Mouse (Mus musculus): ENCODE measurements at regions not wholly inside any gene's neighbourhood (a gene's known extent, or its start where the extent isn't known, plus 50 kb on each side); places are given as distances from the start of the nearest gene placed in this dataset.

- peak overlapping the region; percentile 72 for H3K27ac ChIP-seq (replicated peaks; ENCODE audit: insufficient read depth, low read depth, low read length)
- no peak overlapping the region for H3K9ac ChIP-seq (ENCODE audit: low read depth, low read length)
- H3K4me1 ChIP-seq (ENCODE audit: control insufficient read depth, insufficient read depth, low read length): peaks cover 7% of the 10 kb centered on the region
- no peaks in the 10 kb centered on the region for H3K79me2 ChIP-seq (ENCODE audit: control insufficient read depth, insufficient read depth, low read length)
- TF ChIP-seq CTCF (IDR thresholded peaks at IDR 0.05; ENCODE audit: low read depth, low read length): no peak
- TF ChIP-seq POLR2A (IDR thresholded peaks at IDR 0.05; ENCODE audit: extremely low read depth, insufficient read depth, low read length): no peak
- DNase-seq (ENCODE audit: extremely low read depth, low read depth, low spot score): peak; percentile 93
- no peak overlapping the region for H3K4me3 ChIP-seq (ENCODE audit: insufficient read depth, low read depth, low read length)
- H3K27me3 ChIP-seq (ENCODE audit: control insufficient read depth, insufficient read depth, low read length): no peaks in the 10 kb centered on the region
- 16% methylated on average over 3 of the region's 3 CpGs for WGBS
- H3K36me3 ChIP-seq (ENCODE audit: control insufficient read depth, insufficient read depth, low read length): no peaks in the 10 kb centered on the region
Observed at GRCm38 (mm10) chr3:19044566-19044965, 583.9 kb downstream of the 1700064H15Rik start.

- no peak overlapping the region for H3K4me3 ChIP-seq (ENCODE audit: insufficient read depth, low read depth, low read length)
- no peak for TF ChIP-seq POLR2A (IDR thresholded peaks at IDR 0.05; ENCODE audit: extremely low read depth, insufficient read depth, low read length)
- TF ChIP-seq CTCF (IDR thresholded peaks at IDR 0.05; ENCODE audit: low read depth, low read length): no peak
- no peak overlapping the region for H3K9ac ChIP-seq (ENCODE audit: low read depth, low read length)
- peaks cover 7% of the 10 kb centered on the region for H3K4me1 ChIP-seq (ENCODE audit: control insufficient read depth, insufficient read depth, low read length)
- no peaks in the 10 kb centered on the region for H3K27me3 ChIP-seq (ENCODE audit: control insufficient read depth, insufficient read depth, low read length)
- peak; percentile 57 for DNase-seq (ENCODE audit: extremely low read depth, low read depth, low spot score)
- no peaks in the 10 kb centered on the region for H3K36me3 ChIP-seq (ENCODE audit: control insufficient read depth, insufficient read depth, low read length)
- no peak overlapping the region for H3K27ac ChIP-seq (replicated peaks; ENCODE audit: insufficient read depth, low read depth, low read length)
- no peaks in the 10 kb centered on the region for H3K79me2 ChIP-seq (ENCODE audit: control insufficient read depth, insufficient read depth, low read length)
Observed at GRCm38 (mm10) chr3:19045933-19046332, 582.5 kb downstream of the 1700064H15Rik start.

GRCm38 (mm10) chr3:19046610-19047009, 581.9 kb downstream of the 1700064H15Rik start:
- H3K27me3 ChIP-seq (ENCODE audit: control insufficient read depth, insufficient read depth, low read length): no peaks in the 10 kb centered on the region
- no peaks in the 10 kb centered on the region for H3K36me3 ChIP-seq (ENCODE audit: control insufficient read depth, insufficient read depth, low read length)
- H3K9ac ChIP-seq (ENCODE audit: low read depth, low read length): no peak overlapping the region
- TF ChIP-seq POLR2A (IDR thresholded peaks at IDR 0.05; ENCODE audit: extremely low read depth, insufficient read depth, low read length): no peak
- no peak for DNase-seq (ENCODE audit: extremely low read depth, low read depth, low spot score)
- peaks cover 7% of the 10 kb centered on the region for H3K4me1 ChIP-seq (ENCODE audit: control insufficient read depth, insufficient read depth, low read length)
- H3K79me2 ChIP-seq (ENCODE audit: control insufficient read depth, insufficient read depth, low read length): no peaks in the 10 kb centered on the region
- no peak overlapping the region for H3K4me3 ChIP-seq (ENCODE audit: insufficient read depth, low read depth, low read length)
- no peak overlapping the region for H3K27ac ChIP-seq (replicated peaks; ENCODE audit: insufficient read depth, low read depth, low read length)
- WGBS: 39% methylated on average over 1 of the region's 1 CpGs

- no peak overlapping the region for H3K9ac ChIP-seq (ENCODE audit: low read depth, low read length)
- H3K79me2 ChIP-seq (ENCODE audit: control insufficient read depth, insufficient read depth, low read length): no peaks in the 10 kb centered on the region
- 65% methylated on average over 3 of the region's 3 CpGs for WGBS
Observed at GRCm38 (mm10) chr3:19055961-19056360, 572.5 kb downstream of the 1700064H15Rik start.

GRCm38 (mm10) chr3:19056623-19057022, 571.9 kb downstream of the 1700064H15Rik start:
- Histone ChIP-seq H3K4me3 (ENCODE audit: insufficient read depth, low read depth, low read length) (no peak overlapping the region), H3K4me1 (ENCODE audit: control insufficient read depth, insufficient read depth, low read length) (no peaks in the 10 kb centered on the region), H3K36me3 (ENCODE audit: control insufficient read depth, insufficient read depth, low read length) (no peaks in the 10 kb centered on the region), H3K27ac (replicated peaks; ENCODE audit: insufficient read depth, low read depth, low read length) (no peak overlapping the region), H3K79me2 (ENCODE audit: control insufficient read depth, insufficient read depth, low read length) (no peaks in the 10 kb centered on the region), H3K27me3 (ENCODE audit: control insufficient read depth, insufficient read depth, low read length) (no peaks in the 10 kb centered on the region), H3K9ac (ENCODE audit: low read depth, low read length) (no peak overlapping the region)
- no peak for DNase-seq (ENCODE audit: extremely low read depth, low read depth, low spot score)
- TF ChIP-seq POLR2A (IDR thresholded peaks at IDR 0.05; ENCODE audit: extremely low read depth, insufficient read depth, low read length): no peak
- no peak for TF ChIP-seq CTCF (IDR thresholded peaks at IDR 0.05; ENCODE audit: low read depth, low read length)
- 49% methylated on average over 9 of the region's 9 CpGs for WGBS

More at GRCm38 (mm10) chr3:19055961-19056360, 572.5 kb downstream of the 1700064H15Rik start:
- H3K27me3 ChIP-seq (ENCODE audit: control insufficient read depth, insufficient read depth, low read length): no peaks in the 10 kb centered on the region
- no peaks in the 10 kb centered on the region for H3K4me1 ChIP-seq (ENCODE audit: control insufficient read depth, insufficient read depth, low read length)
- no peak for DNase-seq (ENCODE audit: extremely low read depth, low read depth, low spot score)
- no peak overlapping the region for H3K27ac ChIP-seq (replicated peaks; ENCODE audit: insufficient read depth, low read depth, low read length)
- no peak for TF ChIP-seq CTCF (IDR thresholded peaks at IDR 0.05; ENCODE audit: low read depth, low read length)
- H3K36me3 ChIP-seq (ENCODE audit: control insufficient read depth, insufficient read depth, low read length): no peaks in the 10 kb centered on the region
- H3K4me3 ChIP-seq (ENCODE audit: insufficient read depth, low read depth, low read length): no peak overlapping the region

- no peak for DNase-seq (ENCODE audit: extremely low read depth, low read depth, low spot score)
- H3K36me3 ChIP-seq (ENCODE audit: control insufficient read depth, insufficient read depth, low read length): no peaks in the 10 kb centered on the region
- H3K79me2 ChIP-seq (ENCODE audit: control insufficient read depth, insufficient read depth, low read length): no peaks in the 10 kb centered on the region
- H3K27me3 ChIP-seq (ENCODE audit: control insufficient read depth, insufficient read depth, low read length): no peaks in the 10 kb centered on the region
- H3K4me3 ChIP-seq (ENCODE audit: insufficient read depth, low read depth, low read length): no peak overlapping the region
- TF ChIP-seq CTCF (IDR thresholded peaks at IDR 0.05; ENCODE audit: low read depth, low read length) (no peak), POLR2A (IDR thresholded peaks at IDR 0.05; ENCODE audit: extremely low read depth, insufficient read depth, low read length) (no peak)
- H3K4me1 ChIP-seq (ENCODE audit: control insufficient read depth, insufficient read depth, low read length): no peaks in the 10 kb centered on the region
- no peak overlapping the region for H3K9ac ChIP-seq (ENCODE audit: low read depth, low read length)
- no peak overlapping the region for H3K27ac ChIP-seq (replicated peaks; ENCODE audit: insufficient read depth, low read depth, low read length)
- 79% methylated on average over 17 of the region's 17 CpGs for WGBS
Observed at GRCm38 (mm10) chr3:19059906-19060870, 568.3 kb downstream of the 1700064H15Rik start.
